Mouse (Mus musculus): ENCODE results near the gene Vamp4.

Vamp4 gene

GRCm38 (mm10) chr1:162648416-162648815 lies 78.1 kb downstream of the Vamp4 start:
- no peak for DNase-seq (ENCODE audit: low read depth)

Measured in naive thymus-derived CD4-positive, alpha-beta T cell, adult 2 months (primary cell).